Mouse (Mus musculus) C2C12 (cell line): Measurements from ENCODE around the gene Nudt16l1.

Experiments
- CTCF ChIP-seq: IDR thresholded peaks from one replicate; pipeline ENCODE4 v1.5.1; 2011; ENCODE audit not compliant: control insufficient read depth, insufficient read depth, insufficient read length
- MYOG ChIP-seq: IDR thresholded peaks from one replicate; pipeline ENCODE4 v1.6.1; 2011; ENCODE audit not compliant: control insufficient read depth, insufficient read length; ENCODE audit errors: extremely low read depth
- USF1 ChIP-seq: IDR thresholded peaks from one replicate; pipeline ENCODE4 v1.6.1; 2011; ENCODE audit warnings: low read depth, mild to moderate bottlenecking, control low read depth, moderate library complexity

DNA sequence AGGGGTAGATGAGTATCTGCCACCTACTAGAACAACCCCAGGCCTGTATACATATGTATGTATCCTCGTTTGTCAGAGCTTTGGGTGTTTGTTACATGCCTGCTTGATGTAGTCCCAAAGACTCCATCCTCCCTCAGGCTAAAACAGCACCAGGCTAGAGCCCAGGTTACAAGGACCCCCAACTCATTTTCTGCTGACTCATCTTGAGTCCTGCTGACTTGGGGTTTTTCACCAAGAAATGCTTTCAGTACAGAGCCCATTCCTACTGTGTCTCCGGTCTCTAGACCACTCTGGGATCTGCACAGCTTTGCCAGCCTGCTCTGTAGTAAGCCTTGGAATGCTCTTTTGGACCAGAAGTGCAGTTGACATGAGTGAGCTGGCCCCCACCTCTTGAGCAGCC, 22.0 kb upstream of the Nudt16l1 start:
- no peak for TF ChIP-seq USF1
- no peak for TF ChIP-seq CTCF
- TF ChIP-seq MYOG, result no peak
